In the genomic region with DNA sequence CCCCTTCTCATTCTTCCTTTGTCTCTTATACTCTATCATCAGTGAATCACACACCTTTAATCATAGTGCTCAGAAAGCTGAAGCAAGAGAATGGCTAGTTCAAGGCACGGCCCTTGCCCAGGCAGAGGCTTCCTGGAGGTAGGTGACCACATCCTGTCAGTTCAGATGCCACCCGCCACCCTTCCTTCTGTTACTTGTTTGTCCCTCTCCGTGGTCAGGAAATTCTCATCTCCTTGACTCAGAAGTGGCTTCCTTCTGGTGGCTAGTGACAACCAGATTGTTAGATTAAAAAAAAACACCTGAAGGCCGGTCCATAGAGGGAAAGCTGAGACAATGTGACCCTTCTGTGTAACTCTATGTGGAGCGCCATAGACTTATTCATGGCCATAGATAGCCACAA, we compare ENCODE assay signal across 18 mouse cellular contexts.
"Had no signal": no experiment of that assay in that cellular context is flagged by ENCODE, and none has a peak within 500 bp of the region (broad histone marks: within the 10 kb centered on the region; RNA-seq: fewer than 3 reads in every experiment).

No protein-coding gene starts in this region.

- H3K4me3 ChIP-seq: layer of hippocampus, adult 2 months; liver, embryonic 13.5 days; megakaryocyte, embryonic 14.5 days; midbrain, embryonic 10.5 days; neural tube, embryonic 13.5 days had no signal

- H3K9ac ChIP-seq: liver, embryonic 13.5 days; neural tube, embryonic 13.5 days had no signal

- H3K4me1 ChIP-seq: liver, embryonic 13.5 days; midbrain, embryonic 10.5 days; neural tube, embryonic 13.5 days had no signal

- DNase-seq: kidney, adult 2 months; kidney, postnatal 25 days; layer of hippocampus, adult 9-11 months; liver, embryonic 13.5 days; lung, adult 2 months; lung, postnatal 14 days; lung, postnatal 4 days; midbrain, embryonic 14.5 days; retina, postnatal 1 day; thymus, adult 2 months; thymus, postnatal 14 days; thymus, postnatal 4 days had no signal

- H3K9me3 ChIP-seq: liver, embryonic 13.5 days; midbrain, embryonic 10.5 days; neural tube, embryonic 13.5 days had no signal

- H3K27ac ChIP-seq: kidney, postnatal 0 days; layer of hippocampus, adult 2 months; liver, embryonic 13.5 days; midbrain, embryonic 10.5 days; neural tube, embryonic 13.5 days; stomach, postnatal 0 days had no signal

- H3K4me2 ChIP-seq: liver, embryonic 13.5 days; neural tube, embryonic 13.5 days had no signal

- H3K27me3 ChIP-seq: liver, embryonic 13.5 days; megakaryocyte, embryonic 14.5 days; neural tube, embryonic 13.5 days had no signal

- H3K36me3 ChIP-seq: liver, embryonic 13.5 days; midbrain, embryonic 10.5 days; neural tube, embryonic 13.5 days had no signal
